Mouse (Mus musculus) stomach, postnatal 0 days (tissue): ENCODE data around the gene Crybb3.

Experiments
- CTCF ChIP-seq: IDR thresholded peaks from 2 replicates; pipeline ENCODE4 v1.5.1; 2016; ENCODE audit warnings: antibody characterized with exemption, low read depth, mild to moderate bottlenecking, moderate library complexity
- EP300 ChIP-seq: optimal IDR thresholded peaks from 2 replicates; pipeline ENCODE3; 2016; ENCODE audit warnings: antibody characterized with exemption

- TF ChIP-seq CTCF (no peak), EP300 (no peak)
These were observed 33.2 kb upstream of the Crybb3 start for GRCm38 (mm10) chr5:113114264-113115225.
